Mouse (Mus musculus) thymus, postnatal 4 days (tissue): ENCODE measurements at regions not wholly inside any gene's neighbourhood (a gene's known extent, or its start where the extent isn't known, plus 50 kb on each side); places are given as distances from the start of the nearest gene placed in this dataset.

ENCODE experiments used
- DNase-seq: peaks from one replicate; pipeline ENCODE4 v3.0.0; 2021

DNA sequence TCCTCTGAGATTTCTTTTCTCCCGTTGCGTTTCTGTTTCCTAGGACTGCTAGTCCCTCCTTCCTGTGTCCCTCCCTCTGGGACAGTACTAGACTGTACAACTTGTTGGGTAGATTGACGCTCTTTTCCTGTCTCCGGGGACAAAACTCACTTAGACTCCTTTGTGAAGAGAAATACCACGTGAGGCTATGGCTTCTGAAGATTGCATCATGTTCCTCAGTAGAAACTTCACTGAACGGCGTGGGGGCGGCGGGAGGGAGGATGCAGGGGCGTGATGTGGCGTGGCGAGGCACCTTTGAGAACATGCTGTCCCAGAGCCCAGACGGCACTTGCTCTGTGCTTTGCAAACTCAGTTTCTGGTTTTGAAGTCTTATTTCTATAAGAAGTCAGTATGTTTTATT, 78.5 kb downstream of the Spata18 start:
- peak; percentile 10 for DNase-seq

DNA sequence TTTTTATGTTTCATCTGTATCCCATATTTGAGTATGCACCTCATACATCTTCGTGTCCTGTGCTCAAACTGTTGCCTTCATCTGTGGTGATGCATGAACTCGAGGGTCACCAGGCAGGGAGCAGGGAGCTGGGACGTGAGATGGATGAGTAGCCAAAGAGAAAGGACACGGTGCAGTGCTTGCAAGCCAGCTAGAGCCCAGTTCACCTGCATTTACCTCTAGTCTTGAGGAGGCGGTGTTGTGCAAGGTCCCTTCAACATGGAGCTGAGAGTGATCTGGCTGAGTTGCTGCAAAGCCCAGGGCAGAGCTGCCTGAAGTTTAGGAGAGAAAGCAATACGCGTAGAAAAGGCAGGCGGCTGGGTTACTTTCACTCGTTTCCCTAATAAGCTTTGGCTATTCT, 80.2 kb downstream of the Spata18 start:
- no peak for DNase-seq

- DNase-seq = no peak
These were observed 80.9 kb downstream of the Spata18 start for GRCm38 (mm10) chr5:73731991-73732565.

DNA sequence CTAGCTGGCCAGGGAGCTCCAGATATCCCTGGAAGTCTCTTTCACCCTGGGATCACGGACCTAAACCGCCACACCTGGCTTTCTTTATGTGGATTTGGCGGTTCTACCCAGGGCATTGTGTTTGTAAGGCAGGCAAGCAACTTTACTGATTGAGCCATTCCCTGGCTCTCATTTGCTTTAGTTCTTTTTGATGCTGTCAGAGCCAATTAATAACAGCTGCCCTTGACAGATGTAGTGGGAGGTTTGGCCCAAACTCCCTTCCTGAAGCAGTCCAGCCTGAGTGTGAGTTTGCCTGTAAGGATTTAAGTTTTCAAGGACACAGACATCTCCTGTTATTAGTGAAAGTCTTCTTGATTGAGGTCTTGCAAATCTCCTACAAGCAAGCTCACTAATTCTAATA, 89.6 kb downstream of the Spata18 start:
- DNase-seq = no peak

- no peak for DNase-seq
These were observed 90.3 kb downstream of the Spata18 start for GRCm38 (mm10) chr5:73741441-73741840.

DNA sequence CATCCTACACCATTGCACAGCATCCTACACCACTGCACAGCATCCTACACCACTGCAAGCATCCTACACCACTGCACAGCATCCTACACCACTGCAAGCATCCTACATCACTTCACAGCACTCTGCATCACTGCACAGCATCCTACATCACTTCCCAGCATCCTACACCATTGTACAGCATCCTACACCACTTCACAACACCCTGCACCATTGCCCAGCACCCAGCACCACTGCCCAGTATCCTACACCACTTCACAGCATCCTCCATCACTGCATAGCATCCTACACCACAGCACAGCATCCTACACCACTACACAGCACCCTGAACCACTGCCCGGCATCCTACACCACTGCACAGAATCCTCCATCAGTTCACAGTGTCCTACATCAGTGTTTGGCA, 92.8 kb downstream of the Spata18 start:
- no peak for DNase-seq

DNA sequence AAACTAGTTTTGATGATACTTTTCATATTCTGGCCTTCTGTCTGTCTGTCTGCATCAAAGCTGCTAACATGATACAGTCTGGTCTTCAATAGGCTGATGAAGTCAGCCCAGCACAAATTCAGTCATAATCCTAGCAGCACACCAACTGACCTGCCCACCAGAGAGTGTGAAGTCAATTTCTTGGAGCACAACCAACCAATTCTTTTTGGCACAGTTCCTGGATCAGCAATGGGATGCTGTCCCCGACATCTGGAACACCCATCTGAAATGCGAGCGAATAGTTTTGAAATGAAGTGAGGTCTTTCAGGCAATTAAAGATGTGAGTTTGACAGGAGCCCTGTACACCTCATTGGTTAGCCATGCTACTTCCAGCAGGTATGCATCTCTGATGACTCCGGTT, 98.6 kb downstream of the Spata18 start:
- no peak for DNase-seq

DNA sequence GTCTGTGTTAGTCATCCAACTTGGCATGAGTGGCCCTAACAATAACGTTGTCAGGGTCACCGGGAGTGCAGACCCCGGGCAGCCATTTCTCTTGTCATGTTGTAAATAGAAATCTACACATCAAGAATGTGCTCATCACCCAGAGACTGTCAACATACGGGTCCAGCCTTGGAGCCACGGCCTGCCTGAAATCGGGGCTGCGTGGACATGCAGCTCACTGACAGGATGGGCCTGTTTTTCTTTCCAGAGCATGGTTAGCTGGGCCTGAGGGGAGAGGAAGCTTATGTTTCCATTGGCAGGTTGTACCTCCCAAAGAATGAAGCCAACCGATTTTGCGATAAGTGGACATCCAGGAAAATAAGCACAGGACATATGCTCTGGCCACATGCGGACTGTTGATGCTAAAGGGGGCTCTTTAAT, 101.1 kb downstream of the Spata18 start:
- no peak for DNase-seq

DNA sequence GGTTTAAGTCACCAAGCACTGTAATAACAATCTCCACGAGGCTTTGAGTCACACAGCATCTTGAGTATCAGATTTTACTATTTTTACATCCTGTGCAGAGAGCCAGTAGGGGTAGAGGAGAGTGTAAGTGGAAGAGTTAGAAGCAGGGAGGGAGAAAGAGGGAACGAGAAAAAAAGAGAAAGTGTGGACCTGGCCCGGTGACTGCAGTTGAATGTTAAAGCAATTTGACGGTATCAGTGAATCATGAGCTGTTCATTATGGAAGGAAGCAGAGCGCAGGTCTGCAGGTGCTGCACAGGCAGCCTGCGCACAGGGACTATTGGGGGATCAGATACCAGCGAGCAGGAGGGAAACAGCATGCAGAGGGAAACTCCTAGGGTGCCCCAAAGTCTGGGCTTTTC, 102.6 kb downstream of the Spata18 start:
- DNase-seq = no peak

DNA sequence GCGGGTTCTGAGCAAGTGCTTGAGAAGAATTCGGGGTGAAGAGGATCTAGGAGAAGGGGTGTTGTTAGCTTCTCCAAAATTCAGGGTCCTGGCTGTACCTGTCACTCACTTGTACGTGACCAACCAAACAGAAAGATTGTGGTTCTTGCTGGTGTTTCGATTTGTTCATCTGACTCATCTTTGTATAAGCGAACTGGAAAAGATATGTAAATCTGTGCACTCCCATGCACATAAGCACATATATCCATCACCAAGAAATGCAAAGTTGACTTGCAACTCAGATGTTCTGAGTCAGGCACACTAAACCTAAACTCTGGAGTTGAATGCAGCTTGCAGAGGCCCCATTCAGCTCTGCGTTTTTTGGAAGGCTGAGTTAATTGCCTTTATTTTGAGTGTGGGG, 107.4 kb downstream of the Spata18 start:
- no peak for DNase-seq

GRCm38 (mm10) chr5:73761236-73761635, 110.1 kb downstream of the Spata18 start:
- no peak for DNase-seq

DNA sequence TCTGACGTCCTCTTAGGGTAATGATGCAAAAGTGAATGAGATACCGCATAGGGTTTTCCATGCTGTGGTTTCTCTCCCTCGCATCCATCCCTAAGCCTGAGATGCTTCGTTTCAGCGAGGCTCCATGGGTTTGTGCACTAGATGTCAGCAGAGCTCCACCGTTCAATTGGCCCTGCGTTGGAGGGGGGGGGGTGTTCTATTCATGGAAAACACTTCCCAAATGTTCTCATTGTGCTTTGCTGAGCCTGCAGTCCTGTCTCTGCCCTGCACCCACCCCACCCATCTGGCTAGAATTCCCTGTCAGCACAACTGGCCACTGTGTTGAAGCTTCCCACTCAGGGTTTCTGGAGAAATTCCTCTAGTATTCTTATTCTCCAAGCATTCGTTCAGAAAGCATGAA, 110.5 kb downstream of the Spata18 start:
- no peak for DNase-seq

- no peak for DNase-seq
These were observed 113.0 kb downstream of the Spata18 start for GRCm38 (mm10) chr5:73764226-73764625.

GRCm38 (mm10) chr5:73765466-73765865, 114.3 kb downstream of the Spata18 start:
- DNase-seq = no peak

DNA sequence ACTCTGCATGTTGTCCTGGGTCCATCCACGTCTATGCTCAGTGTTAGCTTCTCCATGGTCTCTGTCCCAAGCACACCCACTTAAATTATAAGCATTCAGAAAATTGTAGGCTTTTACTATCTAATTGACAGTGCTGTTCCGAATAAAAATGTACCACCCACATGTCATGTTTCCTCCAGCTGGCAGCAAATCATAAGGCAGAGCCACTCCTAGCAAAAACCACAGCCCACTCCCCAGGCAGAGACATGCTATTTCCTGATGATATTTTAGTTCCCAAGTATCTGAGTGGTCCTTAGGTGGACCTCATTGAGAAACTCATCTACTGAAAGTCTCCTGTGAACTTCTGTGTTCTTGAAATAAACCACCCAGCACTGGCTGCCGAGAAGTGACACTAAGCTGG, 117.1 kb downstream of the Spata18 start:
- no peak for DNase-seq

DNA sequence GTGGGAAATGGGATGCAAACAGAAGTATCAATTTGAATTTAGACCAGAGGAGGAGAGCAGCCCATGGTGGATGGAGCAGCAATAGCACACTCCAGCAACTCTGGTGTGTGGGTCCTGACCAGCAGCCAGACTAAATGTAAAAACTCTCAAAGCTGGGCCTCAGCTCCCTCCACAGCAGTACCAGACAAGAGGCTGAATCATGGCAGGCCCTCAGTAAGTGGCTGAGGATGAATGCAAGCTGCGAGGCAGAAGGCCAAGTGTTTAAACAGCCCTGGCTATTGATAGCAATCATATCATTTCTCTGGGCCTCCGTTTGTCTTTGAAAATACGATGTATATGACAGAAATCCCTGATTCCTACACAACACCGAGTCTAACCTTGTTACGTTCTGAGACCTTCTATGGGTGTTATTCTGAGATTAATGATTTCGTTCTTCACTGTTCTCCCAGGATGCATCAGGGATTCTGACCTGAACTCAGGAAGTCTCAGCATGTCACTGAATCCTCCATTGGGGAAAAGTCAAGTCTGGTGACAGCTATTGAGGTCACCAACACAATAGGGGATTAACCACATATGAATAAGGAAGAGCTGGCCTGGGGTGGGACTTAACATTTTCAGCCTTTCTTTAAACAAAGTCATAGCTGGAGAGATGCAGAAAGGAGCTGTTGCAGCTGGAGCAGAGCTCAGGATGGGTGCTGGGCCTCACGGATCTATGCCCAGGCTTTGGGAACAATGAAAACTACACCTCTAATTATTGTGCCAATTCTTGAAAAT, 124.8 kb downstream of the Spata18 start:
- no peak for DNase-seq

- no peak for DNase-seq
These were observed 126.2 kb downstream of the Spata18 start for GRCm38 (mm10) chr5:73777282-73777921.

DNA sequence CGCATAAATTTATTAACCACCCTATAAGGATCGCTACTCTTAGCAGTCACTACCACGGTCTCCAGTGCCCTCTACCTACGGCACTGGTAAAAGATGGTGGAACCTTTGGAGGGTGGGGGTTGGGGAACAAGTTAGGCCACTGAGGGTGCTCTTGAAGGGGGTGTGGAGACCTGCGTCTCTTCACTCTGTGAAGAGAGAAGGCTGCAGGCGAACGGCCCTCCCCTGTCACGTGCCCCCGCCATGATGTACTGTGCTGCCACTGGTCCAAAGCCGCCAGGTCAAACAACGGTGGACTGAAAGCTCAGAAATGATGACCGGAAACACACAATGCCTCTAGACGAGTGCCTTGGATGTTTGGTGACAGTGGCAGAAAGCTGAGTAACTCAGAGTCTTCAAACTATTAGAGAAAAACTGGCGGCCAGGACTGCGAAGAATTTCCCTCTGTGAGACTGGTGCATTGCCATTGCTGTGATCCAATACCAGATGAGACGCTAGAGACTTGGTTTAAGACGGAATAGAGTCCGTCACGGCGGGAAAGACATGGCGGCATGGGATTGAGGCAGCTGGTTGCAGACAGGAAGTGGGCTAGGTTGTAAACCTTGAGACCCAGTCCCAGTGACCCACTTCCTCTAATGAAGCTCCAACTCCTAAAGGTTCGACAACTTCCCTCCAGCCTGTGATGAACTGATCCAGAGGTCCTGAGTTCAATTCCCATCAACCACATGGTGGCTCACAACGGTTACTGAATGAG, 130.2 kb downstream of the Spata18 start:
- no peak for DNase-seq

GRCm38 (mm10) chr5:73782214-73783091, 131.3 kb downstream of the Spata18 start:
- no peak for DNase-seq

DNA sequence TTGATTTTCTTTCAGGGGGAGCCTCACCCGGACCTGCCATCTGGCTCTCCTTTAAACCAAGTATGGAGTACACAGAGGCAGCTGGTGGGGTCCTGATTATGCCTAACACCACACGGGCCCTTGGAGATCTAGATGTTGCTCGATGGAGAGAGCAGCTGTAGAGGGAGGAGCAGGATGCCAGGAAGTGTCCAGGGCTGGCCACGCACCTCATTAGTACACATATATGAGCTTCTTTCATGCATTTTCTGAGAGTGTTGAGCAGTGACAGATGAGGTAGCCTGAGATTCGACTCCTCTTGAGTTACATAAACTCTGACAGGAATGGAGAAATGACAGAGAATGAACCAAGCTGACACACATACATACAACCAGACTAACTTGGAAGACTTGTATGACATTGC, 136.1 kb downstream of the Spata18 start:
- no peak for DNase-seq

- no peak for DNase-seq
These were observed 141.0 kb downstream of the Spata18 start for GRCm38 (mm10) chr5:73792216-73792615.

DNA sequence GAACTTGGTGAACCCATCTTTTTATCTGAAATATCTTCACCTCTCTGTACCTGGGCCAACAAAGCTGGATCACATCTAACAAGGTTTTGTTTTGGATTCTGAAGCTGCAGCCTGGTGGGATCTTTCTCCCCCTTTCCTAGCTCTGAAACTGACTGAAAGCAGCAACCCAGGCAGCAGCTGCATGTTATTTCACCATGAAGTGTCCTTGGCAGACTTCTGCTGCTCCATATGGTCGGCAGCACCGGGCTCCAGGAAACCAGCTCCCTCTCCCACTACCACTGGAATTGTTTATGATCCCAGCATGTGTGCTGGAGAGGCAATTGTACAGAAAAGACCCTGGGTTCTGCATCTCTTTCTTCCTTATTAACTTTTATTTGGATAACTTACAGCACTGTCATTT, 145.0 kb downstream of the Spata18 start:
- DNase-seq = no peak

- no peak for DNase-seq
These were observed 146.8 kb downstream of the Spata18 start for GRCm38 (mm10) chr5:73797980-73798379.
